Mouse (Mus musculus) gastrocnemius, adult 2 months (tissue): ENCODE data around the gene Camta1. TPM values are rescaled to one million over a fixed set of nuclear protein-coding genes. Genes with fewer than 3 reads are reported as not detected.
A peak's percentile ranks its signal among the peaks of the same experiment; 100 is the strongest.

Experiments used
- DNase-seq: peaks from one replicate; pipeline ENCODE4 v3.0.0; 2022
- H3K27ac ChIP-seq: fragments of 200-600 bp; 2 replicates; pipeline ENCODE4 v1.8.1; 2022; ENCODE audit warnings: mild to moderate bottlenecking
- H3K4me3 ChIP-seq: fragments of 200-600 bp; 2 replicates; pipeline ENCODE4 v1.8.1; 2022; ENCODE audit warnings: mild to moderate bottlenecking, moderate library complexity
- CTCF ChIP-seq: fragments of 200-600 bp; IDR thresholded peaks from 2 replicates; pipeline ENCODE4 v1.8.1; 2022; ENCODE audit warnings: antibody characterized with exemption, mild to moderate bottlenecking, moderate library complexity
- intact Hi-C: fragments of 180-260 bp; cut with DNase I; formaldehyde crosslinking; loops from one replicate; pipeline ENCODE4 v1.15.1; 2025
- total RNA-seq, 2 experiments: library from RNA; stranded (reverse); gene quantifications; 2 replicates each; pipeline ENCODE4 v1.2.3; 2021

The Camta1 gene
- total RNA-seq, 2 experiments from 2014 or later, result 95.9 to 126 TPM

- Histone ChIP-seq H3K4me3 (peak overlapping the region; percentile 71), H3K27ac (peak overlapping the region; percentile 91)
- intact Hi-C loops, result no loop called here
- DNase-seq, result peak; percentile 42
- TF ChIP-seq CTCF, result no peak
Observed at GRCm38 (mm10) chr4:150869276-150870197, 992.1 kb downstream of the Camta1 start.

GRCm38 (mm10) chr4:150868859-150869258 is 992.8 kb downstream of the Camta1 start:
- intact Hi-C loops, result no loop called here
- no peak for DNase-seq
- Histone ChIP-seq H3K4me3 (no peak overlapping the region), H3K27ac (peak overlapping the region; percentile 91)
- no peak for TF ChIP-seq CTCF

- no peak for TF ChIP-seq CTCF
- no peak for DNase-seq
- peak overlapping the region; percentile 91 for H3K27ac ChIP-seq
- intact Hi-C loops, result no loop called here
- H3K4me3 ChIP-seq, result no peak overlapping the region
Observed at GRCm38 (mm10) chr4:150868161-150868560, 993.5 kb downstream of the Camta1 start.

Other genes with a start within 250 kb of the Camta1 start
- gene Dnajc11, start 71.8 kb upstream of the Camta1 start, total RNA-seq, result 10 to 100 TPM; 52.8 to 70.8 TPM
- gene Thap3, start 127.1 kb upstream of the Camta1 start, total RNA-seq, result 10 to 100 TPM; 31.1 to 32.5 TPM
- gene Phf13, start 134.4 kb upstream of the Camta1 start, total RNA-seq, result 1 to 10 TPM; 4.5 to 4.6 TPM
- 100 to 1,000 TPM in 1 of 2 experiments, 10 to 100 TPM in 1; 92.5 to 125 TPM for gene Klhl21, start 146.9 kb upstream of the Camta1 start, total RNA-seq
- gene Zbtb48, start 165.8 kb upstream of the Camta1 start, total RNA-seq, result 1 to 10 TPM; 2.4 to 3.3 TPM
- under 1 TPM; 0.53 to 0.59 TPM for gene Tas1r1, start 176.7 kb upstream of the Camta1 start, total RNA-seq
- 10 to 100 TPM; 10.6 to 11.7 TPM for gene Nol9, start 177.4 kb upstream of the Camta1 start, total RNA-seq
- 1 to 10 TPM; 4.9 to 6.6 TPM for gene Plekhg5, start 210.6 kb upstream of the Camta1 start, total RNA-seq